Mouse (Mus musculus) adrenal gland, adult 8-10 months (tissue): ENCODE measurements around the gene Slc17a5. TPM values are rescaled to one million over a fixed set of nuclear protein-coding genes. Genes with fewer than 3 reads are reported as not detected.
A peak's percentile ranks its signal among the peaks of the same experiment; 100 is the strongest.
"Not testable (repeated sequence)": the region's sequence is repeated elsewhere in the genome, so short reads cannot be mapped to it uniquely, and the experiment has no call there.

Experiments
- DNase-seq: peaks from one replicate; pipeline ENCODE4 v3.0.0; 2022
- total RNA-seq, 4 experiments: library from RNA; stranded (reverse); gene quantifications; 2 replicates each; pipeline ENCODE4 v1.2.4; 2022

The Slc17a5 gene
- total RNA-seq, 4 experiments from 2014 or later: 11.1 to 13.3 (median 12.8) TPM

DNA sequence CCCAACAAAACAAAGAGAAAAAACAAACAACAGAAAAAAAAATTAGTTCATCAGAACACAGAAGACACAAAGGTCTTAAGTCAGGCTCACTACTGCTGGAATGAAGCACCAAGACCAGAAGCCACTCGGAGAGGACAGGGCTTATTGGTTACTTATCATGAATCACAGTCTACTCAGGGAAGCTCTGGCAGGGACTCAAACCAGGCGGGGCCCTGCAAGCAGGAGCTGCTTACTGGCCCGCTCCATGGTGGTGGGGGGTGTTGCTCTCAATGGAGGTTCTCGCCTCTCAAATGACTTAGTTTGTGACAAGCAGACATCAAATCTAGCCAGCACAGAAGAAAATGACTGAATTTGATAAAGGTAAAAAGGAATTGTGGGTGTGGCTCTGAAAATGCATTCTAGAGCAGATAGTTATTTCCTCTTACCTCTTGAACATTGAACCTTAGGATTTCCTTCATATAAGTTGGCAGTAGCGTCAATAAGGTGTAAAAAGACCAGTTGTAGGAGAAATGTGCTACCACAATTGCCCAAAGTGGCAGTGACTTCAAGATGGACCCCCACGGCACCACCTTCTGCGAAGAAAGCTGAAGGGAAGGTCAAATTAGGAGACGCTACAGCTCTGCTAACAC lies 29.1 kb downstream of the Slc17a5 start:
- peak; percentile 31 for DNase-seq

DNA sequence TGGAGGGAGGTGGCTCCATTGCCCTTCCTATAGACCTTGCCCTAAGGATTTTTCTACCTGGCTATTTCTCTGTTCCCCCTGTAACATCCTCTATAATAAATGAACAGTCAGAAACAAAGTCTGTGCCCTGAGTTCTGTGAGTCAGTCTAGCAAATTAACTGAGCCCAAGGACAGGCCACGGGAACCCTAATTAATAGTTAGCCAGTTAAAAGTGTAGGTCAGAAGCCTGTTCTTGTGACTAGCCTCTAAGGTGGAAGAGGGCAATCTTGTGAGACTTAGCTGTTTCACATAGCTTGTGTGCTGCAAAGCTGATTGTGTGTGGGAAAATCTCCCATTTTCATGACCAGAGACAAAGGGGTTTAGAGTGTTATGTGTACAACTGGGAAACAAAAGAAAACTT lies 30.8 kb downstream of the Slc17a5 start:
- no peak for DNase-seq

DNA sequence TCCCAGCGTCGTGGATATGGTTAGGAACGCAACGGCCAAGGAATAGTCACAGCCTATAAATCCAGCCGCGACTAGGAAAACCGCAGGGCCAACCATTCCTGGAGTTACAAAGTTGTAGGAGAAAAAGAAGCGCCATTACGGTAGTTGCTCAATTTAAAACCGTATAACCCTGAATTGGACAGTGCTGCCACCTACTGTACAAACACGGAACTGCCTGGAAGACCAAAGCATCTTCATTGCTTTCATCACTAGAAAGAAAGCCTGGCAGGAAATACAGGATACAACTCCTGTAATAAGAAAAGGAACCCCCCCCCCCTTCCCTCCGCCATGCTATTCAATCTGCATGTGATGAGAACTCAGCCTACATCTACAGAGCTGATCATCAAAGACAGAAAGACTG lies 34.9 kb downstream of the Slc17a5 start:
- DNase-seq: peak; percentile 51

DNA sequence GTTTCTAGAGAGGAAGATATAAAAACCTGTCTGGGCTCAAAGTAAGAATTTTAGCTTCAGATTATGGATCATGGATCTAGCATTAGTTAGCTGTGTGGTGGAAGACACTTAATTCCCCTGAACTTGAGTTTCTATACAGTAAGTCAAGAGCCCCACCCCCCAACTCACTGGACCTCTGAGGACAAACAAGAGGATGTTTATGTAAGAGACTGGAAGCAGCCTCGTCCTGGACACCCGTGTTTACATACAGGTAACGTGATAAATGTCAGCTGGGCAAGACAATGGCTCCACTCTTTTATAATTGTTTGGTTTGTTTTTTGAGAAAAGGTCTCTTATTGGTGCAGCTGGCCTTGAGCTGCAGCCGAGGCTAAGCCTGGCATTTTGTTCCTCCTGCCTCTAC lies 36.1 kb downstream of the Slc17a5 start:
- no peak for DNase-seq

DNA sequence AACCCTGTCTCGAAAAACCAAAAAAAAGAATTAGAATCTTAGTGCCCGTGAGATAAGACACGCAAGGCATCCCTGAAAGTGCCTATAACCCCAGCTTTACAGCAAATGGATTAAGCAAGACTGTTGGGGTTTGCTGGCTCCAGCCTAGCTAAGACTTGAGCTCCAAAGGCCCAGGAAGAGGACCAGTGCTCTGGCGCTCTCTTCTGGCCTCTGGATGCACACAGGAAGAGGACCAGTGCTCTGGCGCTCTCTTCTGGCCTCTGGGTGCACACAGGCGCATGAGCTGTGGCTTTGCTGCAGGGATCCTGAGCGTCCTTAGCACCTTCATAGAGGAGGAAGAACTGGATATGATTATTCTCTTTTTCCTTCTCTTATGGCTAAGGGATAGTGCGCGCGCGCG lies 40.1 kb downstream of the Slc17a5 start:
- no peak for DNase-seq

DNA sequence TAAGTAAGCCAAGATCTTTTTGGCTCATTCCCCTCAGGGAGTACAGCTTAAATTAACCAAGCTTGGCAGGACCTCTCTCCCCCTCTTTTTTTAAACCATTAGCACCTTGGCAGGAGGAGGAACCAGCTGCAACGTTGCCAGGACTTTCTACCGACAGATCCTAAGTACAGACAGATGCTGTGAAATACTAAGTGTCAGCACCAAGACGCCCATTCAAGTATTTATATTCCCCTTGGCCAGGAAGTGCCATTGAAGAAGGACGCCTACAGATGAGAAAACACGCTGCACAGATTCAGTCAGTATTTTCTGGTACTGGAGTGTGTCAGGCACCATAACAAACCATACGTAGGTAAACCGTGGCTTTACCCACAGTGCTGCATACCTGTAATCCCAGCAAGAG lies 40.9 kb downstream of the Slc17a5 start:
- DNase-seq: no peak

DNA sequence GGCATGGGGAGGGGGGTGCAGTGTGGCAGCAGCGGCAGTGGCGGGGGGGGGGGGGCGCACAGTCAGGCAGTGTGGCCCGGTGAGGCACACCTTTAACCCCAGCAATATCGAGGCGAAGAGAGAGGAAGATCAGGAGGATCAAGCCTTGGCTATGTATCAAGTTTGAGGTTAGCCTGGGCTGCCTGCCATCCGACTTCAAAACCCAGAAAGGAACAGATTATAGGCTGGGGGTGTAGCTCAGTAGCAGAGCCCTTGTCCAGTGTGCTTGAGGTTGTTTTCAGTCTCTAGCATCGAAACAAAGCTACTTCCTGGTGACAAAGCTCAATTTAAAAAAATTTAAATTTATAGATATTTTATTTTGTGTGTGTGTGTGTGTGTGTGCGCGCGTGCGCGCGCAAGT lies 46.1 kb downstream of the Slc17a5 start:
- no peak for DNase-seq

DNA sequence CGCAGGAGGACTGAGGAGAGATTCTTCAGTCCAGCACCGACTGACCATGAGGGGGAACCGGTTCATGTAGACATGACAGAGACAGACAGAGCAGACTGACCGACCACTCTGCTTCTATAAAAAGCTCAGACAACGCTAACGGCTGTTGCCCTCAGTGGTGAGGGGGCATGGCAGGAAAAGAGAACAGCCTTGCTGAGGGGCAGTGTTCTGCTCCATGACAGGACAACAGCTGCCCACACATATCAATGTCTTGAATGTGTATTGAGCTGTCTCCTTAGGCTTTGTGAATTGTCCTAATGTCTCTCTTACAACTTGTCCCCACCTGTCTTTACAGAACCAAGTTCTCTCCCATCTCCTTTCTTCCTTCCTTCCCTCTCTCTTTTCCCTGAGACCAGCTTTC lies 49.4 kb downstream of the Slc17a5 start:
- no peak for DNase-seq

DNA sequence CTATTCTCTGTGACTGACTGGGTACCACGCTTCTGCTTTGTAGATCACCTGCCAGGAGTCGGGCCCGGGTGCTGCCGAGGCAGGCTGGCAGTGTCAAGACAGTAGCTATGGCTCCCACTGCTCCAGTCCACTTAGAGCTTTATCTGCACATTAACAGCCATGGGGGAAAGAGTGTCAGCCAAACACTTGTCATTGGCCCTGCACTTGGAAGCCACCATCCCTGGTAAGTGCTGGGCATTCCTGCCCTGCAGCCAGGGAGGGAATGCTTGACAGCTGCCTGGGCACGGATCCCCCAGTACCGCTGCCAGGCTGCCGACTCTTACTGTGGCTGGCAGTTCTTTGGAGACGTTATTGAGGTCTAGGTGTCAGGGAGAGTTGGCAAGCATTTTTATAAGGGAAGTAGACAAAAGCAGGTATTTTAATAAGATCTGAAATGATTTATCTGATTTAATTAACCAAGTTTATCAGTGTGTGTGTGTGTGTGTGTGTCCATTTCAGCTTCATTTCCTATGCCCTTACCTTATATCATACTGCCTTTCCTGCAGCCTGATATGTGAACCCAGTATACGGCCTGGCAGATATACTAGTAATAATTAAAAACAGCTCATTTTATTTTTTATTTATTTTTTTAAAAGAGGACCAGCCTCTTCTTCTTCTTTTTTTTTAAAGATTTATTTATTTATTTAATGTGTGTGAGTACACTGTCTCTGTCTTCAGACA lies 50.5 kb downstream of the Slc17a5 start:
- DNase-seq: no peak

DNA sequence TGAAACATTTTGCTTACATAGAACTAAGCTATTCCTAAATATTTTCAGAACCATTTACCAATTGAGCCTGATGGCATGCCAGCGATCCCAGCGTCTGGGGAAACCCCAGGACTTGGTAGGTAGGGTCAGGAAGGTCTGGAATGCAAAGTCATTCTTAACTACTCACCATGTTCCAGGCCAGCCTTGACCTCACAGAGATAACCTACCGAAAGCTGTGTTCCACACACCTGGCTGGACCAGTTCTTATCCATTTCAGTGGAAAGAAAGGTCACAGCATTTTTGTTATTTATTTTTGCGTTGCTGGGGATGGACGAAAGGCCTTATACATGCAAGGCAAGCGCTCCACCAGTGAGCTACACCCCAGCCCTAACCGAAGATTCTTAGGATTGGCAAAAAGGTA lies 53.2 kb downstream of the Slc17a5 start:
- DNase-seq: no peak

DNA sequence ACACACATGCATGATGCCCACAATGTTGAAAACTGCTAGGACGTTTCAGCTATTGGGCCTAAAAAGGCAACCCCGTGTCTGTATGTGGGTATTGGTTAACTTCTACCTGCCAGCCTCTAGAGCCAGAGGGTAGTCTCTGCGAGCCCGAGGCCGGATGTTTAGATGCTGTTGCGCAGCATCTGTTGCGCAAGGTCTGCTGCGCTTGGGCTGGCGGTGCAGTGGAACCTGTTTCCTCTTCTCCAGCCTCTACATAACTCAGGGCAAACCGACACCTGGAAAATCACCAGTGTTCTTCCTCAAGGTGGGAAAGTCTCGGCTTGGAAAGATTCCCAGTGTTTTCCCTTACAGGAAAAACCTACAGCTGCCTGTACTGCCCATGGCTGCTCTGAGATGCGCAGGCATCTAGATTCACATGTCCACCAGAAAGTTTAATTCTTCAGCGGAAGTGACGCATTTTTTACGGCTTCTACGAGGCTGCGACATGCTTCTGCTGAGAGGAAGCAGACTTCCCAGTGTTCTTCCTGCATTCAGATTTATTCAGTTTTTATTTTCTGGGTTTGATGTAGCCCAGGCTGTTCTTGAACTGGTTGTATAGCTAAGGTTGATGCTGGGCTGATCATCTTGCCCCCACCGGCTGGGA lies 54.4 kb downstream of the Slc17a5 start:
- no peak for DNase-seq

DNA sequence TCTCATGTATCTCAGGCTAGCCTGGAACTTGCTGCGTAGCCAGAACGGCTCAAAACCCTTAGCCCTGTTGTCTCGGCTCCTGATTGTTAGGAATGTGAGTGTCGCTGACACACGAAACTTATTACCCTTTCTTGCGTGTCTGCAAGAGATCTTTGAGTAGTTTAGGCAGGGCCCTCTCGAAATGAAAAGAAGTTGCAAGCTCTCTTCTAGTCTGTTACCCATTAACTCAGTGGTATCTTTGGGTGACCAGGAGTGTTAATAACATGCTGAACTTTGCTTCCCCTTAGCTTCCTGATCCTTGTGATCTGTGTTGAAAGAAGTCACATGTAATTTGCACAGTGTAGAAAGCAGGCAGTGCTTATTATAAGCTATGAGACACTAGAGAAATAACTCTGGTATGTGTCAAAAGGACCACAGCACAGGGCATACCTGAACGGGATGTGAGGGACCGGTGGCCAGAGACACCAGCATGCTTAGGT lies 55.5 kb downstream of the Slc17a5 start:
- DNase-seq: no peak

DNA sequence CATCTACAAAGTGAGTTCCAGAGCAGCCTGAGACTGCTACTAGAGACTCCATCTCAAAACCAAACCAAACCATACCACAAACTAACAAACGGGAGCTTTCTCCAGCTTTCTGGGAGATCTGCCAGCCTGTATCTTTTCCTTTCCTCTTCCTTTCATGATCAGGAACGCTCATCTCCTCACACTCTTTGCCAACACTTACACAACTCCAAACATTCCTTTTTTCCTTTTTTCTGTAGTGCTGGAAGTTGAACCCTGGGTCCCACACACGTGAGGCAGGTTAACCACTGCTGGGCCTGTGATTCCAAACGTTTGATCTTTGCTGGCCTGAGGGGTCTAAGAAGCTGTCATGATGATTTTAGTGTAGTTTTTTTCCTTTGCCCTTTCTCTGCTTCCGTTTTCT lies 56.0 kb downstream of the Slc17a5 start:
- DNase-seq: no peak

DNA sequence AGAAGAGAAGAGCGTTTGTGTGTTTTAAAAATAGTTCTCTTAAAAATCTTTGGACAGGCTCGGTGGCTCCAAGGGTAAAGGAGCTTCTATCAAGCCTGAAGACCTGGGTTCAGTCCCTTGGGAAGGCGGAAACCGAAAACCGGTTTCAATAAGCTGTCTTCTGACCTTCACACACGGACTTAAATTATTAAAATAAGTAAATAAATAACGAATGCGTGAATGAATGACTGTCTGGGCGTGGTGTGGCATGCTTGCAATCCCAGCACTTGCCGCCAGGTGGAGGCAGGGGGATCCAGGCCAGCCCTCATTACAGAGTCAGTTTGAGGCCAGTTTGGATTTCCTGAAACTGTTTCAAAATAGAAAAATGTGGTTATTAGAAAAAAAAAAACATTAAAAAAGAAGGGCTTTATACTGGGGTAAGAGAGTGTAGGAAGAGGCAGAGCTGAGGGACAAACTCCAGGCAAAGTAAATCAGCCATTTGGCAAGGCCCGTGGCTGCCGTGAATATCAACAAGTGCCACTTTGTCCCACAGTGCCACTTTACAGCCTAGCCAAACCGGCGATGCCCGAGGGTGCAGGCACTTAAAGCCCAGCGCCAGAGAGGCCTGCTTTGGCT lies 60.0 kb downstream of the Slc17a5 start:
- DNase-seq: peak; percentile 71

DNA sequence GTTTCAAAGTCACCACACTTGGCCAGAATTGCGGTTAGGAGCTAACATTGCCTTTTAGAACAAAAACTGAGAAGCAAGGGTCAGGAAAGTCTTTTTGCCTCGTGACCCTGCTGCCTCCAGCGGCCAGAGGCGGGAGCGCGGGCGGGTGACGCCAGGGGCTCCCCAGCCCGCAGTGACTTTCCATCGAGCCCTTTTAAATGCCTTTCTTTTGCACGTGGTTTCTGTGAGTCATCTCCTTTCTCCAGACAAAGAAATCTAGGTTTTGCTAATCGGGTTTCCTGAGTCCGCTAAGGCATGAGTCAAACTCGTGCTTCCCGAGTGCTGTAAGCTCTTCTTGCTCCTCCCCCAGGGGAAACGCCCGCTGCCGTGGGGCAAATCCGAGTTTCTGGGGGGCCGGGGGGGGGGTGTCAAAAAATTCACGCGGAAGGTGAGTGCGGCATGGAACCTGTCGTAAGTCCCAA lies 60.5 kb downstream of the Slc17a5 start:
- peak; percentile 86 for DNase-seq

DNA sequence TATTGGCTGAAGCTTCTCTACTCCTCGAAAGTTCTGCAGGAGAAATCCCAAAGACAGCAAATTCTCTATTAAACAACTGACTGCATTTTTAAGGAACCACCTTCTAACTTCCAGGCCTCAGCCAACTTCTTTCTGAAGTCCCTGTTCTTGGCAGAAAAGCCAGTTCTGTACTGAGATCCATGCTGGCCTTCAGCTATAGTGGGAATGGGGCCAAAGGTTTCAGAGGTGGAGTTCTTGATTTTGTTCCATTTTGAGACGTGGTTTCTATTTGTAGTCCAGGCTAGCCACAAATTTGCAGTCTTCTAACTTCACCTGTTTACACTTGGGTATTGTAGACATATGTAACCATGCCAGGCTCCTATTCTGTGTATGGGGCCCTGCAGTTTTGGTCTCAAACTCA lies 61.6 kb downstream of the Slc17a5 start:
- DNase-seq: no peak

DNA sequence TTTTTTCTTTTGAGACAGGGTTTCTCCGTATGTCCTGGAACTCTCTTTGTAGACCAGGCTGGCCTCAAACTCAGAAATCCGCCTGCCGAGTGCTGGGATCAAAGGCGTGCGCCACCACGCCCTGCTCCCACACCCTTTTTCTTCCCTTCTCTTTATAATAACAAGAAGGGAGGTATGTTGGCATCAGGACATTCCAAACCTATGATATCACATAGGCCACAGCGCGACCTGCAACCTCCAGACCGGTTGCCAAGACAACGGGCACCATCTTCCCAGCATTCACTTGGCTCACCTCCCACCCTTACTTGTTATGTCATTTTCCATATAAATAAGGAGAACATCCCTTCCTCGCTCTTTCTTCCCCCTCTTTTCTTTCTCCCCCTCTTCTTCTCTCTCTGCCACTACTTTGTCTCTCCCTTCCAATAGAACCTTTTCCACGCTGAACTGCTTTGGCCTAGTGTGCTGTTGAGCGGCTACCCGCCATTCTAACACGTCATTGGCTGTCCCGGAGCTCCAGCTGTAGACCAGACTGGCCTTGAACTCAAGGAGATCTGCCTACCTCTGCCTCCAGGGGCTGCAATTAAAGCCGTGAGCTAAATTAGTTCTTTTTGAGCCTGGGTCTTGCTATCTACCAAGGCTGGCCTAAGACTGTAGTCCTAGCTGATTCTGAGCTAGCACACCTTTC lies 62.2 kb downstream of the Slc17a5 start:
- DNase-seq: no peak

DNA sequence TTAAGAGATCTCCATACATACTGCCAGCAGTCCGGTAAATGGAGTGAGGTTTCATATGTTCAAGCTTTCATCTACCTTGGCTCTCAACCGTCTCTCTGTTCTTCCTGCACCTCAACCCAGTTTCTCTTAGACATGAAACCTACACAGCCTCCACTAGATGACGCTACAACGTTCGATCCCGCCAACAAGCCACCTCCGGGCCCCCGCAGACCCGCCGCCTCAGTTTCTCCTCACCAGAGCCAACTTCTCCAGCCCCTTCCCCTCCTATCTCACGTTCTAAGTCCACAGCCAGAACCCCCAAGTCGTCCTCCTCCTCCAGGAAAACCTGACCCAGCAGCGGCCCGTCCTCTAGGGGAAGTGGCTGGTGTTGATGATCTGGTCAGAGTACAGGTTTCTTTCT lies 66.2 kb downstream of the Slc17a5 start:
- no peak for DNase-seq

DNA sequence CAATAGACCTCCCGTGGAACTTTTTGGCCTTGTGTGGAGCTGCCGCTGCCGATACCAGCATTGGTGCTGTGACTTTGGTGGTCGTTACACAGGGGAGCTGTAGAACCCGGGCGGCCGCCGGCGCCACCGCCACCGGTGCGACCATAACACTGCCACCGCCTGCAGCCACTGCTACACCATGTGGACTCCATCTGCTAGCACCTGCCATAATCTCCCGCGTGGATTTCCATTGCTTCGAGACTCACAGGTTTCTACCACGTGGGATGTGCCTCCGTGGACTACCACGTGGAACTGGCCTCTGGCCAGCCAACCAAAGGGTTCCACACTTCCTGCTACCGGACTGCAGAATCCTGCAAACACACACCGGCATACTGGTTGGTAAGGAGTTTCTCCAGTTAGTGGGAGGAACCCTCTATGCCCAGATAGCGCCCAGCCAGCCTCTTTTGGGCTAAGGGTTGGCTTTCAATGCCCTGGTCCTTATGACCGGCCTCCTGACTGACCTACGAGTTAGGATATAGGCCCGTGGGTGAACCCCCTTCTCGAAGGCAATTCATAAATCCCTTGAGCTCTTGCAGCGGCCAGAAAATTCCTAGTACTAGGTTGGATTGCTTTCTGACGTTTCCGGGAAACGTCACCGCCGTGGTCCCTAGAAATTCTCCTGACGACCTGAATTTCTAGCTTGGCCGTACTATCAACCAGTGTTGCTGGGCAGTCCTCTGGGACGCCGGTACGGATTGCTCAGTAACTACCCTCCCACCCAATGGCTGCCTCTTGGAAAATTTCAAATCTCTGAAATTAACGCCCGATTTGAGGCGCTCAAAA lies 66.8 kb downstream of the Slc17a5 start:
- peak; percentile 55 for DNase-seq

DNA sequence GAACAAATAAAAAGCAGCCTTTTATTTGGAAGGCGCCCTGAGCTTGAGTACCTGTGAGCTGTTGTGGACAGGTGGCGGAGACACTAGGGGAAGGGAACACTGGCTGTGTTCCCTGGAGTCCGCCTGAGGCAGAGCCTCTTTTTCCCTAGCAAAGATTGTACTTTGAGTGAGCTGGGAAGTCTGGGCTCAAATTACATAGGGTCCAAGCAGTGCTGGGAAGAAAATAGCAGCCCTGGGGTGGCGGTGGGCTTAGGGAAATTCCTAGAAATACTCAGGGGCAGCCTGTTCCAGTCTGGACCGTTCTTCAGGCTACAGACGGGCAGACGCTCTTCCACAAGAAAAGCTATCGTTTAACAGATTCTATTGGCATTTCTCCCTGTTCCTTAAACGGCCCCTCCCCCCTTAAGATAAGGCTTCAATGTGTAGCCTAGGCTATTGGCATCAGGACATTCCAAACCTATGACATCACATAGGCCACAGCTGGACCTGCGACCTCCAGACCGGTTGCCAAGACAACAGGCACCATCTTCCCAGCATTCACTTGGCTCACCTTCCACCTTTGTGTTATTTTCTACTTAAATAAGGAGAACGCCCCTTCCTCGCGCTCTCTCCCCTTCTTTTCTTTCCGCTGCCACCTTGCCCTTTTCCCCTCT lies 67.6 kb downstream of the Slc17a5 start:
- DNase-seq: no peak

DNA sequence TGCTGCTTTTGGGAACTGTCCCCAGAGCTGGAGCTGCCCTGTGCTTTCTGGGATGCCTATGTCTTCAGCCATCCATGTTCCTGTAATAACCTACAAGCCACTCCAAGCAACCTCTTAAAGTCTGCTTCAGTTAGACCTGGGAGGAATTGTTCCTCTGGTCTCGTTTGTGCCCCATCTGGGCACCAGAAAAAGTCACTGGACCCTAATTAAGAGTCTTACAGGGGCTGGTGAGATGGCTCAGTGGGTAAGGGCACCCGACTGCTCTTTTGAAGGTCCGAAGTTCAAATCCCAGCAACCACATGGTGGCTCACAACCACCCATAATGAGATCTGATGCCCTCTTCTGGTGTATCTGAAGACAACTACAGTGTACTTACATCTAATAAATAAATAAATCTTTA lies 70.6 kb downstream of the Slc17a5 start:
- not testable (repeated sequence) for DNase-seq
